In genomic region chr4:45018452-45018980, GRCm38 (mm10) we compare ENCODE assay signal across 8 mouse cellular contexts. TPM values are rescaled to one million over a fixed set of nuclear protein-coding genes. Genes with fewer than 3 reads are reported as not detected.
DNase-seq lines count a peak whose midpoint lies in the region; ATAC-seq lines count a peak whose summit lies in the region.

Polr1e (plus strand) TSS chr4:45018583.

- peaks cover 8% of the 10 kb centered on the region for H3K4me1 ChIP-seq in intestine, embryonic 14.5 days (replicated peaks; ENCODE audit: control insufficient read depth, insufficient read depth, low read length)

- peaks cover 13% of the 10 kb centered on the region; the same call in 1 of the 2 replicates for H3K36me3 ChIP-seq in intestine, embryonic 14.5 days (ENCODE audit: control insufficient read depth, insufficient read depth, low read length)

- intact Hi-C loops in left cerebral cortex, postnatal 14 days (cut with DNase I): loop anchor here (5.0 kb wide), 3 partner anchors 89 to 389 kb away; partner anchors contain the start of genes Slc25a51 and Tomm5

- DNase-seq in adrenal gland, adult 18-20 months (ENCODE audit: low spot score in 2 of 2): peak; percentile 90 to 92
- peak; percentile 98 for DNase-seq in embryo, embryonic 11 days
- DNase-seq in gastrocnemius, postnatal 25 days: peak; percentile 83
- DNase-seq in intestine, embryonic 14.5 days (ENCODE audit: low spot score): peak; percentile 96
- peak; percentile 84 to 88 for DNase-seq in left cerebral cortex, postnatal 14 days (ENCODE audit: low spot score in 2 of 2)
- peak; percentile 95 for DNase-seq in mesoderm, embryonic 11.5 days (ENCODE audit: low read depth, low spot score)
- DNase-seq in right cerebral cortex, postnatal 36 days (ENCODE audit: low spot score in 2 of 2): peak; percentile 83 to 88
- peak; percentile 91 for DNase-seq in yolk sac, embryonic 10.5 days (ENCODE audit: low spot score)

- peak within 1 kb of the TSS; percentile 53 for H3K9ac ChIP-seq in intestine, embryonic 14.5 days (ENCODE audit: low read length)

- H3K4me2 ChIP-seq in intestine, embryonic 14.5 days (ENCODE audit: low read length): peak within 1 kb of the TSS; percentile 80

- WGBS in intestine, embryonic 14.5 days: 0% methylated on average over 29 of the region's 29 CpGs

- ATAC-seq in intestine, embryonic 14.5 days (replicated peaks; ENCODE audit: low FRiP score, low TSS enrichment, low read depth): peak; percentile 90

- peak within 1 kb of the TSS; percentile 64 for H3K4me3 ChIP-seq in intestine, embryonic 14.5 days (ENCODE audit: low read depth, low read length)

- no peaks in the 10 kb centered on the region for H3K9me3 ChIP-seq in intestine, embryonic 14.5 days (ENCODE audit: control insufficient read depth, low read length)

- H3K27me3 ChIP-seq in intestine, embryonic 14.5 days (replicated peaks; ENCODE audit: control insufficient read depth, insufficient read depth, low read length): no peaks in the 10 kb centered on the region

- H3K27ac ChIP-seq in intestine, embryonic 14.5 days (ENCODE audit: low read depth): no peak within 1 kb of the TSS

RNA-seq across cellular contexts. Expression of gene Polr1e, which starts in this region (rescaled TPM):
- 10 to 100 TPM; 14.0 to 15.7 TPM for total RNA-seq in adrenal gland, adult 18-20 months (2021)
- 1 to 10 TPM; 4.0 to 4.6 TPM for total RNA-seq in gastrocnemius, postnatal 25 days (2021)
- 41.8 and 44.8 TPM in 2 replicates for polyA plus RNA-seq in intestine, embryonic 14.5 days (2014; fragmentation: Nextera tagmentation; extraction: Ambion mirVana)
- 10 to 100 TPM; 16.1 to 17.5 TPM for total RNA-seq in left cerebral cortex, postnatal 14 days (2021)
